Mouse (Mus musculus): Measurements from ENCODE around the gene Fbn1.
"Not testable (repeated sequence)": the region's sequence is repeated elsewhere in the genome, so short reads cannot be mapped to it uniquely, and the experiment has no call there.

Fbn1 gene

GRCm38 (mm10) chr2:125290197-125290965 lies 217.4 kb downstream of the Fbn1 start:
- DNase-seq = no peak

DNA sequence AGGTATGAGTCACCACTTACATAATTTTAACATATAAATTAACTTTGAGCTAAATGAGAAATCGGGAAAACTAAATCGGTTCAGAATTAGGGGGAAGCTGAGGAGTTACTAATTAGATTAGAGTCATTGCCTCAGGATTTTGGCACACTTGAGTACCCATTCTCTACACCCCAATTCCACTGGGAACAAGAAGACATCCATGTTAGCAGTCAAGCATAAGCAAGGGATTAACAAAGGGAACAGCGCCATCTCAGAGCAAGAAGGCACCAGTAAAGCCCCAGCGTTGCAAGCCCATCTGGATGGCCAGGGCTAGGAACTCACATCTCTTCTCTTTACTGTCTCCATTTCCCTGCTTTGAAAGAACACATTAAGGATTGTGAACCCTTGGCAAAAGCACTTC lies 222.0 kb downstream of the Fbn1 start:
- no peak for DNase-seq

DNA sequence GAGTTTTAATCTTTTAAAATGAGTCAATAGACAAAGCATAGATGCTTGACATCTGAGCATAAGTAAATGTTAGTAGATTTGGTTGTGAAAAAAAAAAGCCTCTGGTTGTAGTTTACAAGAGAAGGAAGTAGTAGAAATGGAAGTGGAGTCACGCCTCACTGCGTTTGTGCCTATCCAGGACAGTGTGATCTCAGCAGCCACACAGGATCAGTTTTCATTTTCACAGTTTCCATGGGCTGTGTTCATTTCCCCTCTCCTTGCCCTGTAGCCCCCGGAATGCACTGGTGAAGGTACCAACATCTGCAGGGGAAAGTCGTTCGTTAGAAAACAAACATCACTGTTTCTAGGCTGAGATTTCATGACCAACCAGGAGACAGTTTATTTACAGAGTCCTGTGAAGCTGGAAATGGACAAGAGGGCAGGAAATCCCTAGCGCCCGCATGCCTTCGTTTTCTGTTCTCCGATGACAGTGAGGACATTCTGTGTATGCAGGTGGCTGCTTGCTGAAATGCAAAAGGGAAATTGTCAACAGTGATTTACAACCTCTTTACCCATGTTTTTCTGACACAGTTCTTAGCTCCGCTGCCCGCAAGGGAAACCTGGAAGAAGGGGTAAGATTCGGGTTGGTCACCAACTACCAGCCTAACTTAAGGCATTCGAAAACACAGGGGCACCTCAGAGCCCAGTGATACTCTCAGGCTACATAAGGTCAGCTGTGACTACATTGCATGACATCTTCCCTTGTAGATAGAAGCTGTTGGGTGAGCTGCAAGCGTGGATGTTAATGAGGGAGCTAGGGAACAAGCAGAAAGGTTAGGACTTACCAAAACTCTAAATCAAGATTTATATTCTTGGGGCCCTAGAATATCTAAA lies 225.2 kb downstream of the Fbn1 start:
- no peak for DNase-seq

- not testable (repeated sequence) for DNase-seq
These were observed 227.8 kb downstream of the Fbn1 start for GRCm38 (mm10) chr2:125279995-125280394.

DNA sequence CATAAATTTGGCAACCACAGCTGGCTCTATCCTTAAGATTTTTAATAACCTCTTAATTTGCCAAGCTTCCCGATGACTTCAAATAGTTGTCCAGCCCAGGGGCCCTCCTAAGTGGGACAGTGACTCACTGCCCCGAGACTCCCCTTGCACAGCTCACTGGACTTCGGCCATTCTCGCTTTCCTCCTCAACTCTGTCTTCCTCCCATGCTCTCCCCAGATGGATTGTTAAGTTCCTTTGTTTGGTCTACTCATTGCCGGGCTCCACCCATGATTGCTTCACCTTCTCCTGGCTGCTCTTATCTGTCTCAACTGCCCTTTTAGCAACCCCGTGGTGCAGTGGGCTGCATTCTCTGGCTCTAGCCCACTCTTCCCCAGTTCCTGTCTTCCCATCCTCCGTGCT lies 229.3 kb downstream of the Fbn1 start:
- DNase-seq = no peak

DNA sequence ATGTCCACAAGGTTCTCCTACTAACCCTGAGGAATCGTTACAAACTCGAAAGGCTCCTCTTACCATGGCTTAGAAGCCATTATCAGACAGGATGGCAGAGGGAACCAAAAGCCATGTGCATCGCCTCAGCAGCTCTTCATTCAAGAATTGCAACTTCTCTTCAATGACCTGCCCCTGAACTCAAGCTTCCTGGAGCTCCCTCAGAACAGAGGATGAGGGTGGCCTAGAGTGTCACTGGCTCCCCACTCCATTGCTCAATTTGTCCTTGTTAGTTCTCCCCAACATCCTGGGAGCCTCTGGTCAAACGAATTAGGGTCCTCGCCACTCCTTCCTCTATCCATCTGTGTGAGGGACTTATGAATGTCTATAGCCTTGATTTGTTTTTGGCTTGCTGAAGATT lies 231.1 kb downstream of the Fbn1 start:
- DNase-seq = no peak

GRCm38 (mm10) chr2:125275617-125276016 lies 232.2 kb downstream of the Fbn1 start:
- DNase-seq = no peak

DNA sequence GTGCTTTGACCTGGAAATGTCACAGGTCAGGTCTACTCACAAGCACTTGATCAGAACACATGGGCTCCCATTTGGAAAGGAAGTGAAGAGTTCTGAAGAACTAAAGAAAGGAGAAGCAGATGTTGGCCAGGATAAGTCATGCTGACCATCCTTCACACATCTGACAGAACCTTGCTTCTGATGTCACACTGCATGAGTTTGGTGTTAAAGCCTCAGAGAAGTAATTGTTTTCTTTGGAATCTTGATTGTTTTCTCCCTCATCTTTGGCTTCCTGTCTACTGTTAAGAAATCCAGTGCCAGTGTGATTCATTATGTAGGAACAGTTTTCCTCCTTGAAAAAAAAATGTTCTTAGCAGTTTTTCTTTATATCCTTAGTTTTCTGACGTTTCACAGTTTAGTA lies 238.9 kb downstream of the Fbn1 start:
- DNase-seq = no peak

GRCm38 (mm10) chr2:125263753-125264152 lies 244.0 kb downstream of the Fbn1 start:
- DNase-seq = no peak

- DNase-seq = peak in 1 of 2 experiments; percentile 28
These were observed 244.7 kb downstream of the Fbn1 start for GRCm38 (mm10) chr2:125263056-125263455.

DNA sequence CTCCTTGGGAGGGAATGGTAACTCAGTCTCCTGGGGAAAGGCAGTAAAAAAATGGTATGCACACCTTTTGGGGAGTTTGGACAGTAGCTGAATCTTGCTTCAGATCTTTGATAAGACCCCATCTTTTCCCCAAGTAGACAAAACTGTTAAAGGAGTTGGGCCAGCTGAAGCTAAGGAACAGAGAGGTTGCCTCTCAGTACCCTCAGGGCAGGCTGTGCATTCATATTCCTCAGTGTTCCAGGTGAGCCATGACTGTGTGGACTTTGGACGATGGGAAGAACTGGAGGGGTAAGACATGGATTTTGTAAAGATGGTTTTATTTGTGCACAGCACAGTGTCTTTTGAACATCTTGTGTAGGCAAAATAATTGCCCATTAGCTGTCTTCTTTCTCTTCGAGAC lies 247.5 kb downstream of the Fbn1 start:
- DNase-seq = no peak

DNA sequence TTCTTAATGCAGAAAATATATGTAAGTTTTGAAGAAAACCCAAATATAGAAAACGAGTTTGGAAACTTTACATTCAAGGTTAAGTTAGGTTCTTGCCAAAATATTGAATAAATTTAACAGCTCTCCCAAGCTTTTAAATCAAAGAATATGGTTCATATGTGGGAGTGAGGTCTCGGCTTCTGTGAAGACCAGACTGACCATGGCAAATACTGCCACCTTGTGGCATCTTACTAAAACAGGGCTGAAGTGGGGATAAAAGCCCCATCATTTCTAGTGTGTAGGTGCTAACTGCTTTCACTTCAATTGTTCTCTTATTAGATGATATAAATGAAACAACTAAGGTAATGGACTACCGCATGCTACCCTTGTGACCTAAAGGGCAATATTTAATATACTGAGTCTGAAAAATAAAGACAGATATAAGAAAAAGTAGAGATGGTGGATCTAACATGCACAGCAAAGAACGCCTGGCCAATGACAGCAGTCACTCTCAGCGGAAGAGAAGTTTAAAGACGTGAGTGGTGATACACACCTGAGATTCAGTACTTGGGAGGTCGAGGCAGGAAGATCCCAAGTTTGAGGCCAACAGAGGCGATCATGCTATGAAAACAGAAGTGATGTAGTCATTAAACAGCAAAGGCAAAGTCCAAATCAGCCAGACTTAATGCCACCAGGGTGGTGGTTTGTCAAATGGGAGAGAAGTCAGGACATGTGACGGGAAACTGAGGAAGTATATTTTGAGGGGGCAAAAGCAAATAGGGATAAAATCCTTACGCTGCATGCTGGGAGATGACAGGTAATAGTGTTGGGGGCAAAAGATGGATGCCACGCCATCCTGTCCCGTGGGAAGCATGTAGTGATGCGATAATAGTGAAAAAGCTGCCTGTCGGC lies 248.3 kb downstream of the Fbn1 start:
- DNase-seq = peak in 1 of 2 experiments; percentile 37

DNA sequence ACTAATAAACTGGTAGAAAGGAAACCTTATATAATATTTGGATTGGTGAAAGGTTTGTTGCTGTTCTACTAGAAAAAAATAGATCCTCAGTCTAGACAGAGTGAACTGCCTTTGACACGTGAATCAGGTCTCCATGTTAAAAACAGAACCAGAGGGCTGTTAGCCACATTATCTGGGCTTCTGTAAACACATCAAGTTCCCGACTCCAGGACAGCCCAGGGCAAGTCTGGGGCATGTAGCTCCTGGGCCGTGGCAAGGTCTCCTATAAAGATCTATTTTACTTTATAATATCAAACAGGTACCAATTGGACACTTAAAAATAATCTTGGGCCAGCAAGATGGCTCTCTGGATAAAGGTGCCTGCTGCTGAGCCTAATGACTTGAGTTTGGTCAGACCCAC lies 251.9 kb downstream of the Fbn1 start:
- no peak for DNase-seq

GRCm38 (mm10) chr2:125254630-125255029 lies 253.2 kb downstream of the Fbn1 start:
- no peak for DNase-seq

DNA sequence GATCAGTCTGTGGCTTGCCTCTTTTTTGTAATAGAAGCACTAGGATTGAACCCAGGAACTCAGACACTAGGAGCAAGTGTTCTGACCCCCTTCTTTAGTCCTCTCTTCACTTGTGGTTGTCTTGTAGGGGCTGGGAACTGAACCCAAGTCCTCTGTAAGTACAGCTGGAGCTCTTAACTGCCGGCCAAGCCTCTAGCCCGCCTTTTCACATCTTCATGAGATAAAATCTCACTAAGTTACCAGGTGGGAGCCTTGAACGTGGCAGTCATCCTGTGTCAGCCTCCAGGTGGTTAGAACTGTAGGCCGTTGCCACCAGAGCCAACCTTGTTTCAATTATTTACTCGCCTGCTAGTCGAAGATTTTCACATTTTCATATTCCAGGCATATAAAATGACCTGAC lies 254.1 kb downstream of the Fbn1 start:
- no peak for DNase-seq

DNA sequence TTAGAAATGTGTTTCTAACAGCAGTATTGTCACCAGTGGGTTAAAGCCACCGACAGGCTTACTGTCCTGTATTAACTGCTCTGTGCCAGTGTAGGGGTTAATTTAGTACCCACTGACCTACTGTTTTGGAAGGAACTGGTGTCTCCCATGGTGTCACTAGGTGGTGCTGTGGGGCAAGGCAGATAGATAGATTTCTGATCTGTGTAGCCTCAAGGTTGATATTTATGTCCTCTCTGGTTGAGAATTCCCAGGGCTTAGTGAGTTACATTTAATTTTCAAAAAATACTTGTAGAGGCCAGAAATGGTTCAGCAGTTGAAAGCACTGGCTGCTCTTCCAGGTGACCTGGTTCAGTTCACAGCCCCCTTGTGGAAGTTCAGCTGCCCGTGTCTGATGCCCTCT lies 255.5 kb downstream of the Fbn1 start:
- DNase-seq = peak; percentile 40 to 73

GRCm38 (mm10) chr2:125251781-125252180 lies 256.0 kb downstream of the Fbn1 start:
- DNase-seq = no peak
